Mouse (Mus musculus) urinary bladder, postnatal 4 days (tissue): ENCODE measurements around the gene Afp.

ENCODE experiments used
- DNase-seq, 2 experiments: peaks; one replicate each; pipeline ENCODE4 v3.0.0; 2021 to 2022; ENCODE audit warnings: low spot score in 2 of 2

The Afp gene

DNA sequence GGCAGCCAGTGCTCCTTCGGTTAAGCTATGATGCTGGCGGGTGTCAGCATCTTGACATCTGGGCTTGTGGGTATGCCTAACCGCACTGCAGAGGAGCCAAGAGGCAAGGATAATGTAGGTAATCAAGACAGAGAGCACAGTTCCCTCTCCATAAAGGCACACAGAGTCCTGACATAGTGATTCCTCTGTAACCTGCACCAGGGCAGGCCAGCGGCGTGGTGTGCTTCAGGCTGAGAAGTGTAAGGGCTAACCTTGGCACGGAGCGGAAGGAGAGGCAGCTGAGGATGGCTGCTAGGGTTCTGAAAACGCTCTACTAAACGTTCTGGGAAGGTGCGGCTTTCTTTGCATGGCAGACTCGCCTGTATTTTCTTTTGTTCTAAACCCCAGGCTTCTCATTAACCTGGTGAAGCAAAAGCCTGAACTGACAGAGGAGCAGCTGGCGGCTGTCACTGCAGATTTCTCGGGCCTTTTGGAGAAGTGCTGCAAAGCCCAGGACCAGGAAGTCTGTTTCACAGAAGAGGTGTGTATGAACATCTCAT, 16.9 kb downstream of the Afp start:
- no peak for DNase-seq

DNA sequence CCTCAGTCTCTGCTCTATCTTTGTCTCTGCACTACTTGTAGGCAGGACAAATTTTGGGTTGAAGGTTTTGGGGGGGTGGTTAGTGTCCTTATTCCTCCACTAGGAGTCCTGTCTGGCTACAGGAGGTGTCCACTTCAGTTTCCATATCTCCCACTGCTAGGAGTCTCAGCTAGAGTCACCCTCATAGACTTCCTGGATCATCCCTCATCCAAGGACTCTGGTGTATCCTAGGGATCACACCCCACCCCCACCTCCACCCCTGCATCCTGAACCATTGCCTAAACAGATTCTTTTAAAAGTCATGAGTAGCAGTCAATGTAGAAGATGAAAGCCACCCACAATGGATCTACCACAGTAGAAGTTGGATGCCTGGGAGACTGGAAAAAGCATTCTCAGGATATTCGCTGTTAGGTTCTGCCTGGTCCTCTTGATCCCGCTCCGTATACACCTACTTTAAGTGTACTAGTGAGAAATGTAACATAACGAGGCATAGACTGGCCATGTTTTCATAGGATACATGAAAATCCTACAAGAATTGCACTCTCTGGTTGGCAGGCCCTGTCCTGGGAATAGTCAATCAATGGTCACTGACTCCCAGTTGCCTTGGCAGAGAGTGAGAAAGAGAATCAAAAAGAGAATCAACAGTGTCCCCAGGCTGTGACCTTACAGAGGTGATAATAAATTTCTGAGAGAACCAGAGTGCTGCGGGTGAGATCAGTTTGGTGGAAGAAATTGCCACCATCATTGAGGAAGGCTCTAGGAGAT, 19.5 kb downstream of the Afp start:
- DNase-seq = no peak

DNA sequence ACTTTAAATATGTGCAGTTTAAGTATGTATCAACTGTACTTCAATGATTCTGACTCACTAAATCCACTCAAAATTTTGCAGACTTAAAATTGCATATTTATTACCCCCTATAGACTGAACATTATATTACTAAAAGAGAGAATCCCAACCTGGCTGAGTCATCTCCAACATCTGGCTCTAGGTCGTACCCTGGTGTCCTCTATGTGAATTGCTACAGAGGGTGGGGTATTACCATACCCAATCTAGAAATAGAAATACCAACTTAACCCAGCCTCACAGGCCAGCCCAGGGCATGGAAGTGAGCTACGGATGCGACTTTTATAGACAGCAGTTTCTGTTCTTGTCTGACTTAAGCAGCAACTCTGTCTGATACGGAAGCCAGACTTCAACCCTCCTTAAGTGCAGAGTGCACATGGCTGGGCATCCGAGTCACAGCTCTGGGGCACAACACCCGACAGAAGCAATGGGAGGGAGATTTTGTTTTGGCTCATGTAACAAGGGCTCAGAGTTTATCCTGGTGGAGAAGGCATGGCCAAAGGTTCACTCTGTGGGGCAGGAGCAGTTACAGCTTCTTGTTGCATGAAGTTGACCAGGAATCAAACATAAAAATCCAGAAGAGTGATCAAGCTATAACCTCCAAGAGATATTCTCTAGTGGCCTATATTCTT, 21.9 kb downstream of the Afp start:
- no peak for DNase-seq

DNA sequence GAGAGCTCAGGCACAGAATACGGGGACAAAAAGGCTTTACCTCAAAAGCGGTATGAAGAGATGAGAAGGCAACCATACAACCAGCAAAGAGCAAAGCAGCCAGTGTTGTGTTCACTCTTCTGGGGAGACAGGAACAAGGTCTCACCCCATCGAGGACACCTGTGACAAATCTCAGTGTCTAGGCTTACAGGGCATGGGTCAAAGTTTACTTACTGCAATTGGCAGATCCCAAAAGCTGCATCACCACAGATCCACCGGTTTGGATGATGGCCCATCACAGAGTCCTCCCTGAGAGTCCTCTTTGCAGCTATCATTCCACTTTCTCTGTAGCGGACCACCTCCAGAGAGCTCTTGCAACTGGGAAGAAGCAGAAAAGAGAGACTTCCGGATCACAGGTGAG, 25.0 kb downstream of the Afp start:
- no peak for DNase-seq

DNA sequence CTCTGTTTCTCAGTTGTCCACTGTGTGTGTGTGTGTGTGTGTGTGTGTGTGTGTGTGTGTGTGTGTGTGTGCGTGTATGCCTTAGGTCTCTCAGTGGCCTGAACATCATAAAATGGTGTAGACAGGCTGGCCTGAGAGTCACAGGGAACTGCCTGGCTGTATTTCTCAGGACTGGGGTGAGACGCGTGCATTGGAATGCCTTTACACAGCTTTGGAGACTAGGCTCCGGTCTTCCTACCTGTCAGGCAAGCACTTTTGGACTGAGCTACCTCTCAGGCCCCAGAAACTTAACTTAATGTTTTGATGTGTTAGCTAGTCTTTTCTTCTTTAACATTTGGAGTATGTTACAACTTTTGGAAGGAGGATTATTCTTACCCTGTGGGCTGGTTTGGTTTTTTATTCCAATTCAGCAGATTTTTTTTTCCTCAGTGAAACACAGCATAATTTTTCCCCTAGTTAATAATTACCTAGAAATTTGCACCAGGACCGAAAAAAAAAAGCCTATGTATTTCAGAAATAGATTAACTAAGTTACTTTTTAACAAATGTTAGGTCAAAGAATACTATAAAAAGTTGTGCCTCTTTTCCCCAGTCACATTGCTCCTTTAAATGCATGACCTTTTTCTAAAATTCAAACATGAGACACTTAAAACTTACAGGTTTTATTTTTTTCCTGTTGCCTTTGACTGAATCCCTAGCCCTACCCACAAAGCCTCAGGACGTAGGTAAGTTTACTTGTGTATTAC, 28.0 kb downstream of the Afp start, which contains the start of gene Afm:
Afm (plus strand) TSS at position 577 of the 745 bp plus-strand sequence.
- no peak for DNase-seq

DNA sequence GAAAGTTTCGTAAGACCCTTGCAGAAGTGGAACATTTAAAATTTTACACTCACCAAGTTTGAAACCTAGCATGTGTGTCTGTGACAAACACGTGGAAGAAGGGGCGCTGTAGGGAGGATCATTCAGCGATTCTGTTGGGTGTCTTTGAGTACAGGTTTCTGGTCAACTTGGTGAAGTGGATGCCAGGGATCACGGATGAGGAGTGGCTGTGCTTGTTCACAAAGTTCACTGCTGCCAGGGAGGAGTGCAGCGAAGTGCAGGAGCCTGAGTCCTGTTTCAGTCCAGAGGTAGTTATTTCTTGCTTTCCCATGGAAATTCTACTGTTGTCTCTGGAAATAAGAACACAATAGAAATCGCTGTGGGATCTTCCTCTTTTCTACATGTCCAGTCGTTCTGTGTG, 60.7 kb downstream of the Afp start:
- peak in 1 of 2 experiments; percentile 47 for DNase-seq

DNA sequence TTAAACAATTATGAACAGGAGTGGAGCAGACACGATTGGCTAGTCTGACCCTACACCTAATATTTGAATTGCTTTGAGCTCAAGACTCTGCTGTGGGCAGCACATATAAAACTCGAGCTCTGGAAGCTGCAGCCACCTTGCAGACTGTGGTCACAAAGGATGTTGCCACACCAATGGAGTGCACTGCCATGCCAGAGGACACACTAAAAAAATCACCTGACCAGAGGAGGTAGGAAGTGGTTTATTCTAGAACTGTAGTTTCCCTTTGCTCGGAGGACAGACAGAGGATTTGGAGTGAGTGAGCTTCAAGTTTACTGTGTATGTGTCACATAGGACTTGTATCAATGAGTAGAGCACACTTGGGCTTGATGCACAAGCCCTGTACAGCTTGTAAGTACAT, 65.5 kb downstream of the Afp start:
- no peak for DNase-seq
